Mouse (Mus musculus) c-Kit-positive CD71-positive TER-119-negative erythroid progenitor cells, embryonic 14.5 days (primary cell): ENCODE results near the gene Chit1.

ENCODE experiments used
- DNase-seq: peaks from one replicate; pipeline ENCODE4 v3.0.0-alpha.2; 2013; ENCODE audit warnings: low read depth

The Chit1 gene

DNA sequence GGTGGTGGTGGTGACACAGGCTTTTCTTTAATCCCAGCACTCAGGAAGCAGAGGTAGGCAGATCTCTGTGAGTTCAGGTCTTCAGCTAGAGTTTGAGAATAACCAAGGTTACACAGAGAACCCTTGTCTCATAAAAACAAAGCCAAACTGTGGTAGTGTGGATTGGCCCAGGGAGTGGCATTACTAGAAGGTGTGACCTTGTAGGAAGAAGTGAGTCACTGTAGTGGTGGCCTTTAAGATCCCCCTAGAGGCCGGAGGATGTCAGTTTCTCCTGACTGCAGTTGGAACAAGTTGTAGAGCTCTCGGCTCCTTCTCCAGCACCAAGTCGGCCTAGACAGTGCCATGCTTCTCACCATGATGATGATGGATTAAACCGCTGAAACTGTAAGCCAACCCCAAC lies at the start of gene Chit1:
TSS of gene Chit1 (plus strand) at position 264 of the 400 bp plus-strand sequence.
- DNase-seq: no peak

DNA sequence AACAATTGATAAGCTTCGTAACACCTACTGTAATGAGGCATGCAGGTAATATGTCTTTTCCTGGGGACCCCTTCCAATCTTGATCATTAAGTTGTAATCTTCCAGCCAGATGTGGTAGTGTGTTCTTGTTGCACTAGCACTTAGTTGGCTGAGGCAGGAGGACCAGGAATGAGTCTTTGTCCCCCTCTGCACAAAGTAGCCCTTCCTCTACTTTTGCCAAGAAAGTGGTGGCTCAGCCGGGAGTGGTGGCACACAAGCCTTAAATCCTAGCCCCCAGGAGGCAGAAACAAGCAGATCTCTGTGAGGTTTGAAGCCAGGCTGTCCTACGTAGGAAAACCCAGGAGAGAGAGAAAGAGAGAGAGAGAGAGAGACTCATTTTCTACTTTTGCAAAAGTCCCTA lies 49.1 kb upstream of the Chit1 start:
- DNase-seq: no peak

DNA sequence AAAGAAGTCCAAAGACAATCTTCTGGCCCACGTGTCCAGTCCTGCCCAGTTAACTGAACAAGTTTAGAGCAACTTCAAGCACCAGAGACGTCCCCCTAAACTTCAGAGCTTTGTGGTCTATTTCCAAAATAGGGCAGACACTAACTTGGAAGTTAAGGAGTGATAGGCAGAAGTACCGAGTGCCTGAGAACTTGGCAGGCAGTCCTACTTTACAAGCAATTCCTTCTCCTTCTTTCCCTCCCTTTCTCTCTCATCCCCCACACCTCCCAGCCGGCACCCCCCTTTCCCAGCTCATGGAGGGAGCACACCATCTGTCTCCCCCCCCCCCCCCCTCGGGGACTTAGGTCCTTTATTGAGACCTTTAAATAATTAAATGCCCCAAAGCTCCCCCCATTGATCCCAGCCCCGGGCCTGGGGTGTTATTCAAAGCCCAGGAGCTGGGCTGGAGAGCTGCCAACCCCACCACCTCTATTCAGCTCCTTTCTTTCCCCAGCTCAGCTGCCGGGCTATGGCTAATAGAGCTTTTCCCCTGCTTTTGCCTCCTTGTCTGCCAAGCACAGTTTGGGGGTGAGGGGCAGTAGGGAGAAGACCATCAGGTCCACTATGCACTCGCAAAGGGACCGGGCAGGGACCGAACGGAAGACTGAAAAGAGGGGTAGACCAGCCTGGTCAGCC lies 48.5 kb upstream of the Chit1 start:
- DNase-seq: no peak

DNA sequence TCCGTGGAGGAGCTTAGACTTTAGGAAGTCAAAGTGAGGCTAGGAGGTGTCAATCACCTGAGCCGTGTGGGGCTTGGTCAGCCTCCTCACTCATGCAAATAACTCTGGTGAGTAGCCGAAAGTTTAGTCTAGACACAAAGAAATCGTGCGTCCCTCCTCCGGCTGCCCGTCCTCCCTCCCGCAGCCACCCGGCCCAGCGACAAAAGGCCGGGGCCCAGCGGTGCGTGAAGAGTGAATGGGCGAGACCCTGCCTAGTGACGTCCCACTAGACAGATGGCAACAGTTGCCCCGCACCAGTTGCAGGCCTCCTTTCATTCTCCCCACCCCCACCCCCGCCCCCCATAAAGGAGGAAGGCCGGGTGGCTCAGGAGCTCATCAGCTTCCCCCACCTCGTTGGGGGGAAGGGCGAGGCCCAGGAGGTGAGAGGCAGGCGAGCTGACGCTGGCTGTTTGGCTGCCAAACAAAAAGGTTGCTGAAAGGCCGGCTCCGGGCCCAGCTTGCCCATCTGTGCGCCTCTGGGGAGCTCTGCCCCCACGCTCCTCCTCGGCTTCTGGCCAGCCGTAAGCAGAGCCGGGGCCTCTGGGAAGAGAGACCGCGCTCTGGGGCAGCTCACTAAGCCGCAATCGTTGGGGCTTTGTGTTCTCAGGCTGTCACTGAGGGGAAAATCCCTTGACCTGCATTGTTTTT lies 47.8 kb upstream of the Chit1 start:
- DNase-seq: no peak

DNA sequence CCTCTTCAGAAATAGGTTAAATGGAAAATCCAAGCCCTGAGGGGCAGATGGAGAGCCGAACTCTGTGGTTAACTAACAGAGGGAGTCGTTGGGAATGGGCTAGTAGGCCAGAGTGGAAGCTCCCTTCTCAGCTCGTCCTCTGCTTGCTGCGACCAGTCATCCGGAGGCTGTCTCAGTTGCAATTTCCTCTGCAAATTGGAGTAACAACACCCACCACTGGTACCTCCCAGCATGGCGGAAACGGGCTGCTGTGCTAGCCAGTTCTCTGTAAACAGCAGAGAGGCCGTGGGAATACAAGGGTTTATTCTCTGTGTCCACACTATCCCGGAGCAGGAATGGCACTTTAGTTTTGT lies 47.3 kb upstream of the Chit1 start:
- DNase-seq: no peak

- DNase-seq: no peak
These were observed 46.7 kb upstream of the Chit1 start for GRCm38 (mm10) chr1:134064296-134064831.

GRCm38 (mm10) chr1:134065241-134065809 lies 45.7 kb upstream of the Chit1 start:
- DNase-seq: no peak

DNA sequence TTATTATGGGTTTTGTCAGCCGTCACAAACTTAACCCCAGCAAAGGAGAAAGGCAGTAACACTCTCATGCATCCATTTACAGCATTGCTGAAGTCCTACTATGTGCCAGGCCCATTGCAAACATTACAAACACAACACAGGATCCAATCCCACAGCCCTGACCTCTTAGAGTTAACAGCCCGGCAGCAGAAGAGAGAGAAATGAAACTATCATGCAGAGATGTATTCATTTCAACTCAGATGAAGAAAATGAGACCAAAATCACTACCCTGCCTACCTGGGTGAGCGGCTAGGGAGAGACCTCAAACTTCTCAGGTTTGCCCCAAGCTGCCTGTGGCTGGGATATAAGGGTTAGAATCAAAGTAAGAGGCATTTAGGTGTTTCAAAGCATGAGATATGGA lies 44.5 kb upstream of the Chit1 start:
- DNase-seq: no peak

GRCm38 (mm10) chr1:134067143-134067619 lies 43.9 kb upstream of the Chit1 start:
- no peak for DNase-seq

- no peak for DNase-seq
These were observed 40.9 kb upstream of the Chit1 start for GRCm38 (mm10) chr1:134070099-134070669.

- DNase-seq: no peak
These were observed 39.5 kb upstream of the Chit1 start for GRCm38 (mm10) chr1:134071411-134072018.

- peak; percentile 73 for DNase-seq
These were observed 37.9 kb upstream of the Chit1 start for GRCm38 (mm10) chr1:134073061-134073564.

DNA sequence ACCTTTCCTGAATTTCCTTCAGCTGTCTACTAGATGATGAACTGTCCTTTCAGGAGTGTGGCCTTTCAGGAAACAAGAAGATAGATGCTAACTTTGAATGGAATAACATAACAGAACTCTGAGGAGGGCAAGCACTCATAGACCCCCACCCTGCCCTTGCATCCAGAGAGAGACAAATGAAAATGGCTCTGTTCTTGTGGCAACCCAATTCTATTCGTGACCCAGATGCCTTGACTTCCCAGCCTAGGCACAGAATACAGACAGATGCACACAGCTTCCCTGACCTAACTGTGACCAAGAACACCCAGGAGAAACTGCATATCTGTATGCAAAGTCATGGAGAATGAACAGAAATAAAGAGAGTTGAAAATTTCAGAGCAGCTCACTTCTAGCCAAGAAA lies 37.4 kb upstream of the Chit1 start:
- DNase-seq: no peak

DNA sequence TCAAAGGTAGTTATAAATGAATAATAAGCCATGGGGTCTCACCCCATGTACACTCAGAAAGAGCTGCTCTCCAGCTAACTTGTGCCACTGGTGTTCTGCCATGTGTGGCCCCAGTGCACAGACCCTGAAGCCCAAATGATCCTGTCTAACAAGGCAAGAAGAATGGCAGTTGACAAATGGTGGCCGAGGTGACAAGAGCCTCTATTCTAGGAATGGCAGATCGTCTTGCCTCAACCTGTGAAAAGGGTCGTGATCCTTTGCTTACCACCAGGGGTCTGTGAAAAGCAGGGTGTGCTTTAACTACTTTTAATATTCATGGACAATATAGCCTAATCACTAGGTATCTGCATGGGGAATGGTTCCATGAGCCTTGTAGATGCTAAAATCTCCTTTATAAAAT lies 36.9 kb upstream of the Chit1 start:
- no peak for DNase-seq

DNA sequence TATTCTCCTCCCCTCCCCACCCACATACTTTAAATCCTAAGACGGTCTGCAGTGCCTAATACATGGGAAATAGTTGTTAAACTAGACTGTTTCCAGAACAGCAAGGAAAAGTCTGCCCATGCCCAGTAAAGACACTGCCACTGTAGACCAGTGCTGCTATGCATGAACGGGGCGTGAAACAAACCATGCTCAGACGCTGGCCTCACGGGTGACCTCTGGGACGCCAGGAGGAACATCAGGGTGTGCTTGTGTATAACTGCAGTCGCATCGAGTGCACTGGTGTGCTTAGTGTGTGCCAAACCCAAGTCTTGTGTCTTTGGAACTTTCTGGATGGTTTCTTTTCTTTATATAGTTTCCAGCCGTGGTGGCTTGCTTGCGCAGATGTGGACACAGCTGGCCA lies 36.4 kb upstream of the Chit1 start:
- DNase-seq: no peak

DNA sequence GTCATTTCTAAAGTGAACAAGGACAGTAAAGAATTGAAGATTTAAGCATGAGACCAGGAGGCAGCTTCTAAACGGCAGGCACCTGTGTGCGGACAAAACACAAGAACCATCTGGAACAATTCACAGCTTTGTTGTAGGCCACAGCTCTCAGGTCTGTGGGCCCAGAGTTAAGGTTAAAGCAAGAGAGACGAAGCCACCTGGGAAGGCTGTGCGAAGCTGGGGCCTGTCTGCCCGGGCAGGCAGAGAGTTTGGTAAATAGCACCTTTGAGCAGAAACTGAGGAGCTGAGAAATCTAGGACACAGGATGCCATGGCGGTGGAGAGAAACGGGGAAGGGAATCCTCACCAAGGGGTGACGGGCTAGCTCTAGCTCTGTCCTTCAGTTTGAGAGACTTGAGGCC lies 35.5 kb upstream of the Chit1 start:
- DNase-seq: no peak

DNA sequence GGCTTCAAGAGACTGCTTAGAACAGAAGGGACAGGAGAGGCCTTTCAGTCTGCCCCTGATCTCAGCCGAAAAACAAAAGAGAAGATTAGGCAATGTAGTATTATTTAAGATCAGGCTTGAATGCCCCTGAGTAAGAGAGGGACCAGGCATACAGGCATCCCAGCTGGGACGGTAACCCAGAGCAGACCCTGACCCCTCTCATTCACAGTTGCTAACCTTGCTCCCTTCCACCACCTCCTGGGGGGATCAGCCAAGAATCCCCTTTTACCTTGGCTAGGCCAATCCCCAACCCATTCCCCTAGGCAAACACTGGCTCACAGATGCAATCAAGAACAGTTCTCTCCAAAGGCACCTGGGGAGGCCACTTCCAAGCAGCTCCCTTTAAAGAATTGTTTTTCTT lies 34.3 kb upstream of the Chit1 start:
- no peak for DNase-seq

- no peak for DNase-seq
These were observed 33.5 kb upstream of the Chit1 start for GRCm38 (mm10) chr1:134077389-134078060.

DNA sequence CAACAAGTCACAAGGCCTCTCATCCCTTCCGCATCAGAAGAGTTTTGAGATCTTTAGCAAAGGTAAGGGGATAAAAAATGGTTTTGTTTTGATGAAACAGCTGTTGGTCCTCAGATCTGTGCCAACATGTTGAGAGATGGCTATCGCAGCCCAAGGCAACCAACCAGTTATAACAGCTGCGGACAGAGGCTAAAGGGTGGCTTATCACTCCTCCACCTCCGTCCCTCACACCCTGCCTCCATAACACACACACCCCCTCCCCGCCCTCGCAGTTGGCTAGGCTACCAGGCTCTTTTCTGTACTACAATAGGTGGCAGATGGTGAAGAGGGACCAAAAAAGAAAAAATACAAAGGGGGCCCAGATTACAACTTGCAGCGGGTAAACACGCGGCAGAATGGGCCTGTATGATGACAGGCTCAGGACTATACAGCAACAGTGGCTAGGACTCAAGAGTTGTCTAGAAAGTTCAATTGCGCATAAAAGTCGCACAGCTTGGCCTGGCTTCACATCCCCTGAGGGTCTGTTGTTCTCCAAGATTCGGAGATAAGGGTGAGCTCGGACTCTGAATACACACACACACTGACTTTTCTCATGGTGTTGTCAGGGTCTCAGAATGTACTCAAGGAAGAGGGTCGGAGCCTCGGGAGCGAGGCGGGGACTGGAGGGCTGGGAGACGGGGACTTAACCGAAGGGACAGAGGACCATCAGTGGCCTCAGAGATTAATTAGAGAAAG lies 32.8 kb upstream of the Chit1 start:
- DNase-seq: peak; percentile 76

DNA sequence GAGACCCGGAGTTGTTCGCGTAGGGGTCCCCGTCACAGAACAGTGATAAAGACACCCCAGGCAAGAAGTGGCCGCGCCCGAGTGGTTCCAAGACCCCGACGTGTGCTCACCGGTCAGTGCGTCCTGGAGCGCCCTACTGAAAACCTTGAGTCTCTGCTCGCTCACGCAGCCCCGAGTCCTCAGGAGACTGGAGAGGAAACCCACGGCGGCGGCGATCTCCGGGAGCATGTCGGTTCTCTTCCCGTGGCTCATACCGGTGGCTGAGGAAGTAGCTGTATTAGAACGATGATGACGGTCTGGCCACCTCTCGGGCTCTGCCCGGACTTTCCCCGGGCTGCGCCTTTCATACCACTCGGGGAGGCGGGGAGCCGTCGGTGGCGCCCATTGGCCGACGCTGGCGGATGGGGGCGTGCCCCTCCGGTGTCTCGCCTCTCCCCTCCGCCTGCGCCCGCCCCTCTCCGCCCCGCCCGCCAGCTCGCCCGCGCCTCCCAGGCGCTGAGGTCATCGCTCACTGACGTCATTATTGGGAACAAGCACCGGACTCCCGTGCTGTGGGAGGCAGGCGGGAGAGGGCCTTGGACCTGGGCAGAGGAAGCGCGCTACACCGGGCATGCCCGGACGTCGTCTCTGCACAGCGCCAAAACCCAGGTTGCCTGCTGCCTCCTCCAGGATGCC lies 32.1 kb upstream of the Chit1 start, which contains the start of gene Btg2:
TSS of gene Btg2 (minus strand) at position 319 of the 675 bp plus-strand sequence.
- peak; percentile 91 for DNase-seq
